Mouse (Mus musculus) stomach, embryonic 16.5 days (tissue): ENCODE results near the gene Nav1. TPM values are rescaled to one million over a fixed set of nuclear protein-coding genes. Genes with fewer than 3 reads are reported as not detected.

Experiments
- ATAC-seq: fragments of 200-750 bp; cut with Nextera tagmentation; 2 replicates; pipeline ENCODE4 v1.8.0; 2017; ENCODE audit warnings: moderate number of reproducible peaks, moderate TSS enrichment; ENCODE audit not compliant: insufficient read depth, low FRiP score
- H3K27ac ChIP-seq: fragments of 300-500 bp; sonication (generic); 2 replicates; pipeline ENCODE4 v1.5.1; 2014; ENCODE audit warnings: low read length
- H3K27me3 ChIP-seq: fragments of 300-500 bp; sonication (generic); 2 replicates; pipeline ENCODE4 v1.6.1; 2014; ENCODE audit warnings: low read length, control low read depth, mixed read lengths; ENCODE audit not compliant: control insufficient read depth, insufficient read depth
- H3K36me3 ChIP-seq: fragments of 300-500 bp; sonication (generic); 2 replicates; pipeline ENCODE4 v1.6.1; 2014; ENCODE audit warnings: low read length; ENCODE audit not compliant: control insufficient read depth, insufficient read depth
- H3K4me1 ChIP-seq: fragments of 300-500 bp; sonication (generic); 2 replicates; pipeline ENCODE4 v1.6.1; 2014; ENCODE audit warnings: low read length, control low read depth, mixed read lengths; ENCODE audit not compliant: control insufficient read depth, insufficient read depth
- H3K4me2 ChIP-seq: fragments of 300-500 bp; sonication (generic); 2 replicates; pipeline ENCODE4 v1.6.1; 2014; ENCODE audit warnings: low read depth, low read length, mixed read lengths
- H3K4me3 ChIP-seq: fragments of 300-500 bp; sonication (generic); replicated peaks from 2 replicates; pipeline ENCODE4 v1.5.1; 2014; ENCODE audit warnings: mild to moderate bottlenecking, low read length
- H3K9ac ChIP-seq: fragments of 300-500 bp; sonication (generic); 2 replicates; pipeline ENCODE4 v1.6.1; 2014; ENCODE audit warnings: low read length
- H3K9me3 ChIP-seq: fragments of 300-500 bp; sonication (generic); replicated peaks from 2 replicates; pipeline ENCODE4 v1.6.1; 2016; ENCODE audit warnings: low read length, control low read depth; ENCODE audit not compliant: control insufficient read depth
- WGBS: fragments of 180-500 bp; shearing (Covaris S2); extraction: QIAGEN DNeasy Blood & Tissue Kit; methylation state at CpG from one replicate; pipeline ENCODE4 v1.1.7; 2014; 5-methylcytosine and 5-hydroxymethylcytosine counted together
- microRNA-seq: library from miRNA; unstranded; fragments of <30 nt; microRNA quantifications from one replicate; pipeline ENCODE4, GENCODE M21; 2016
- polyA plus RNA-seq: library from polyadenylated mRNA; unstranded; fragments of >200 nt; fragmentation: Nextera tagmentation; extraction: Ambion mirVana; gene quantifications from 2 replicates; pipeline ENCODE4 v1.2.1, GENCODE M21; 2015

Nav1 gene
- polyA plus RNA-seq, 1 experiment from 2014 or later = 11.2 TPM

DNA sequence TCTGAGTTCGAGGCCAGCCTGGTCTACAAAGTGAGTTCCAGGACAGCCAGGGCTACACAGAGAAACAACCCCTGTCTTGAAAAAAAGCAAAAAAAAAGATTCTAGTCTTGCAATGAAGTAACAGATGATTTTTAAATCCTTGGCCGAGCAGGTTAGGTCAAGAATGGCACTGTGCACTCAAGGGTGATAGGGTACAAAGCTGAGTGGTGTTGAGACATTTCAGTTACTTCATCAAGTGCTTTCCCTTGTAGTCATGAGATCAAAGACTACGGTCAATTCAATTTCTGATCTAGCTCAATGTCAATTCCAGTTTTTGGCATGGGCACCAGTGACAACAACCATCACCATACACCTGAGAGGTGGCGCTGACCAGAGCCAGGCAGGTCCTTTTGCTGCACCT is 198.1 kb downstream of the Nav1 start:
- Histone ChIP-seq H3K4me2 (no peak overlapping the region), H3K4me3 (no peak overlapping the region), H3K4me1 (no peaks in the 10 kb centered on the region), H3K36me3 (peaks cover 45% of the 10 kb centered on the region), H3K9ac (no peak overlapping the region), H3K27ac (no peak overlapping the region), H3K27me3 (no peaks in the 10 kb centered on the region), H3K9me3 (no peaks in the 10 kb centered on the region)
- 97% methylated on average over 4 of the region's 4 CpGs for whole genome bisulfite sequencing
- no peak for ATAC-seq

DNA sequence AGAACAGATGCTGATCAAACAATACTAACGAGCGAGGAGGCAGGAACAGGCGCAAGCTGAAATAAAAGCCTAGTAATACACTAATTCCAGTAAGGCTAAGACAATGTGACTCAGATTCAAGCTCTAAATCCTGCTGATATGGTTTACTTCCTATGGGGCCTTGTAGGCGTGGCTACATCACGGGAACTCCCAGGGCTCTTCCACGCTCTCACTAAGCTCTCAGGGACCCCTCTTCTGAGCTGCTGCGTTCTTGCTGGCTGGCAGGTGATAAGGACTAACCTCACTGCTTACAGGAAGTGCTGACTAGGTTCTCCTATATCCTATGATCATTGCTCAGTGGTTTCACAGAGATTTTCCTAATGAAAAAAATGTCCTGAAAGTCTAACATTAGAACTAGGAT is 201.7 kb downstream of the Nav1 start:
- Histone ChIP-seq H3K4me1 (no peaks in the 10 kb centered on the region), H3K9ac (no peak overlapping the region), H3K36me3 (peaks cover 63% of the 10 kb centered on the region), H3K4me3 (no peak overlapping the region), H3K27me3 (no peaks in the 10 kb centered on the region), H3K9me3 (no peaks in the 10 kb centered on the region), H3K4me2 (no peak overlapping the region), H3K27ac (no peak overlapping the region)
- WGBS = 82% methylated on average over 7 of the region's 7 CpGs
- ATAC-seq = no peak

DNA sequence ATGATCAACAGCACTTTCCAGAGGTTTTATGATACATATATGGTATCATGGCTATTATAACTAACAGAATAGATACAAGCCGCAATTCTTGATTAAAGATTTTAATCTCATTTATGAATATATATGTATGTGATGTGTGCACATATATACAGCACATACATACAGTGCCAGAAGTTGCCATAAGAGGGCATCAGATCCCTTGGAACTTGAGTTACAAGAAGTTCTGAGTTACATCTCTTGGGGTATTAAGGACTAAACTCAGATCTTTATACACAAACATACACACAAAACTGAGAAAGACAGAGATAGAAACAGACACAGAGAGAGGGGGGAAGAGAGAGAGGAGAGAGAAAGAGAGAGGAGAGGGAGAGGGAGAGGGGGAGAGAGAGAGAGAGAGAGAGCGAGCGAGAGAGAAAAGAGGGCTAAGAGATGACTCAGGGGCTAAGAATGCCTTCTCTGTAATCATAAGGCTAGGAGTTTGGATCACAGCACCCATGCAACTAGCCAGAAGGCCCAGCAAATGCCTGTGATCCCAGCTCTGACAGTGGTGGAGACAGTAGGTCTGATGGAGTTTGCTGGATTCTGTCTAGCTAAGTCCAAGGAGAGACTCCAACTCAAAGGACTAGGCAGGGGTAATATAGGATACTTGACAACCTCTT is 205.5 kb downstream of the Nav1 start:
- Histone ChIP-seq H3K4me3 (no peak overlapping the region), H3K27ac (no peak overlapping the region), H3K9ac (no peak overlapping the region), H3K4me2 (no peak overlapping the region), H3K36me3 (peaks cover 46% of the 10 kb centered on the region), H3K9me3 (no peaks in the 10 kb centered on the region), H3K27me3 (no peaks in the 10 kb centered on the region), H3K4me1 (no peaks in the 10 kb centered on the region)
- no peak for ATAC-seq
- 85% methylated on average over 3 of the region's 3 CpGs for WGBS

DNA sequence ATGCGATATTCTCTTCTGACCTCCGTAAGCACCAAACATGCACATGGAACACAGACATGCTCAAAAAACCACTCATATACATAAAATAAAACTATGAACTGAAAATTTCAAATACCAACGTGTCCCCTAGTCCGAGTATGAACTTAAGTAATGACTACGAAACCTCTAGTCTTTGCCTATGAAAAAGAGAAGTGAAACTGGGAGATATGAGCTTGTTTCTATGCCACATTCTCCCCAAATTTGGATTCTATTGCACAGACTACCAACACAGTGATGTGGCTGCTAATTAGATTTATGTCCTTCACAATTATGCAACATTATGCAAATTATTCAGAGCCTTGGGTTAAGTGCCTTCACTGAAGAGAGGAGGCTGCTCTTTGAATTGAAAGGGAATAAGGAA is 207.6 kb downstream of the Nav1 start:
- WGBS = 95% methylated on average over 5 of the region's 5 CpGs
- Histone ChIP-seq H3K27ac (no peak overlapping the region), H3K4me1 (no peaks in the 10 kb centered on the region), H3K4me3 (no peak overlapping the region), H3K9ac (no peak overlapping the region), H3K4me2 (no peak overlapping the region), H3K36me3 (peaks cover 39% of the 10 kb centered on the region), H3K27me3 (no peaks in the 10 kb centered on the region), H3K9me3 (no peaks in the 10 kb centered on the region)
- no peak for ATAC-seq

DNA sequence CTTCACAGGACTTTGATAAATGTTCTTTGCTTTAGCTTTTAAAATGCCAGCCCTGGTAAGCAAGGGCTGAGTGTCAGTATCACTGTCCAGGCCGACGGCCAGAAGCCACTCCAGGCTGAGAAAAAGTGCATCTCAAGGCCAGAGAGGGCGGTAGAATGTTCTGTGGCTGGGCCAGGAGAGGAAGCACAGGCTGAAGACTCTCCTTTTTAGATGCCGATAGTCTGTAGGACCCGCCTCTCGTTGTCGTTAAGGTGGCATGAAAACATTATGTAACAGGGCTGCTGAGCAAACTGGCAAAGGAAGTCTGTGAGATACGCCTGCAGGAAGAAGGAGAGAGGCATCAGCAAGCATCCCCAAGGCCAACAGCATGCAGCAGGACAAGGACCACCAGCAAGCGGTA is 221.9 kb downstream of the Nav1 start:
- H3K4me1 ChIP-seq = no peaks in the 10 kb centered on the region
- H3K27me3 ChIP-seq = no peaks in the 10 kb centered on the region
- no peaks in the 10 kb centered on the region for H3K9me3 ChIP-seq
- no peak overlapping the region for H3K4me2 ChIP-seq
- H3K4me3 ChIP-seq = no peak overlapping the region
- WGBS = 83% methylated on average over 9 of the region's 9 CpGs
- no peak overlapping the region for H3K27ac ChIP-seq
- ATAC-seq = no peak
- H3K9ac ChIP-seq = no peak overlapping the region
- peaks cover 38% of the 10 kb centered on the region for H3K36me3 ChIP-seq

Small RNAs within 50 kb of the gene (microRNA-seq; reads per million reads assigned to microRNA genes)
- not detected for gene Mir1231

Other genes starting within 250 kb of the Nav1 start
- 37.2 and 38.8 TPM in 2 replicates for gene Shisa4, start 232.1 kb downstream of the Nav1 start, polyA plus RNA-seq
- gene Ipo9, start 176.8 kb downstream of the Nav1 start, polyA plus RNA-seq = 92.4 and 94.8 TPM in 2 replicates
- 229 and 245 TPM in 2 replicates for gene Csrp1, start 112.8 kb upstream of the Nav1 start, polyA plus RNA-seq
- 77.4 and 80.5 TPM in 2 replicates for gene Phlda3, start 158.8 kb upstream of the Nav1 start, polyA plus RNA-seq
- gene Tnni1, start 172.1 kb upstream of the Nav1 start, polyA plus RNA-seq = 6.2 and 84.9 TPM in 2 replicates
- gene Lad1, start 211.3 kb upstream of the Nav1 start, polyA plus RNA-seq = 109 and 142 TPM in 2 replicates
- 40.8 and 48.4 TPM in 2 replicates for gene Tnnt2, start 229.1 kb upstream of the Nav1 start, polyA plus RNA-seq